Mouse (Mus musculus) kidney, adult 2 months (tissue): Measurements from ENCODE around the gene 5730596B20Rik.

Source experiments
- CTCF ChIP-seq: fragments of 200-500 bp; conservative IDR thresholded peaks from 2 replicates; pipeline ENCODE4 v1.5.1; 2011; ENCODE audit warnings: low read depth, mild to moderate bottlenecking, control low read depth, low read length, moderate library complexity, mixed read lengths; ENCODE audit not compliant: insufficient read depth, insufficient read length
- POLR2A ChIP-seq: fragments of 200-500 bp; IDR thresholded peaks from one replicate; pipeline ENCODE4 v1.6.1; 2011; ENCODE audit warnings: low read depth, low read length, control low read depth

DNA sequence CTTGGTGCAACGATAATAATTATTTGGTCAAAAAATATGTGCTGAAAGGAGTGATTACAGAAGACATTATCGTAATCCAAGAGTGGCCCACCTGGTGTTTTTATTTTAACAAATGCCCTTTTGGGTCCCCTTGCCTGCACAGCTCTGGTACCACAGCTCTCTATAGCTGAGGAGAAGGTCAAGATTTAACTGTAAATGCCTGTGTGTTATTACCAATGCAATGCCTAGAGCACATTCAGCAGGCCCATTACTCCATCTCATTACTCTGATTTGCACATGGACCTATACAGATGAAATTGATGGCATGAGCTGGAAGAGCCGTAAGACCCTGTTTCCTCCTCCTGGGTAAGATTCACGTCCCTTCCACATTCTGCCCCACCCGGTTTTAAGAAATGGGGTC lies 38.2 kb upstream of the 5730596B20Rik start:
- TF ChIP-seq CTCF (no peak), POLR2A (no peak)
